Mouse (Mus musculus): ENCODE measurements around the gene Il1rn.

- TF ChIP-seq CTCF (IDR thresholded peaks at IDR 0.05; ENCODE audit: extremely low read depth, insufficient read depth, insufficient read length, insufficient replicate concordance) = no peak
- no peak for TF ChIP-seq POLR2A (IDR thresholded peaks at IDR 0.05; ENCODE audit: low read depth, low read length)
Measured at GRCm38 (mm10) chr2:24335333-24335732, 1.3 kb upstream of the Il1rn start.

Measured in spleen, adult 2 months (tissue).